Mouse (Mus musculus): ENCODE measurements around the gene Napepld. TPM values are rescaled to one million over a fixed set of nuclear protein-coding genes. Genes with fewer than 3 reads are reported as not detected.

Napepld gene
- polyA plus RNA-seq, 1 experiment from 2014 or later = 8.8 TPM

GRCm38 (mm10) chr5:21680029-21680428 is 21.2 kb downstream of the Napepld start:
- peaks cover under 1% of the 10 kb centered on the region; the same call in 1 of the 2 replicates for H3K36me3 ChIP-seq (ENCODE audit: control insufficient read depth, insufficient read depth, low read length)
- no peak for DNase-seq (ENCODE audit: low spot score)

GRCm38 (mm10) chr5:21678363-21678762 is 22.8 kb downstream of the Napepld start:
- Histone ChIP-seq H3K4me2 (ENCODE audit: low read depth) (no peak overlapping the region), H3K9ac (ENCODE audit: low read length) (no peak overlapping the region), H3K9me3 (ENCODE audit: control insufficient read depth, low read length) (no peaks in the 10 kb centered on the region), H3K27me3 (ENCODE audit: control insufficient read depth, insufficient read depth, low read length) (no peaks in the 10 kb centered on the region), H3K4me3 (ENCODE audit: low read depth, low read length) (no peak overlapping the region), H3K36me3 (ENCODE audit: control insufficient read depth, insufficient read depth, low read length) (peaks cover 2% of the 10 kb centered on the region; the same call in 1 of the 2 replicates), H3K4me1 (ENCODE audit: control insufficient read depth, insufficient read depth, low read length) (peaks cover 2% of the 10 kb centered on the region; the same call in 1 of the 2 replicates), H3K27ac (ENCODE audit: low read depth, low read length) (no peak overlapping the region)
- ATAC-seq (ENCODE audit: insufficient read depth, low FRiP score, low TSS enrichment) (no peak), DNase-seq (ENCODE audit: low spot score) (no peak)
- 96% methylated on average over 9 of the region's 9 CpGs for WGBS

More at GRCm38 (mm10) chr5:21680029-21680428, 21.2 kb downstream of the Napepld start:
- Histone ChIP-seq H3K4me1 (ENCODE audit: control insufficient read depth, insufficient read depth, low read length) (no peaks in the 10 kb centered on the region), H3K4me3 (ENCODE audit: low read depth, low read length) (no peak overlapping the region), H3K9me3 (ENCODE audit: control insufficient read depth, low read length) (no peaks in the 10 kb centered on the region), H3K27ac (ENCODE audit: low read depth, low read length) (no peak overlapping the region), H3K27me3 (ENCODE audit: control insufficient read depth, insufficient read depth, low read length) (no peaks in the 10 kb centered on the region), H3K9ac (ENCODE audit: low read length) (no peak overlapping the region), H3K4me2 (ENCODE audit: low read depth) (no peak overlapping the region)
- WGBS = 81% methylated on average over 4 of the region's 4 CpGs
- no peak for ATAC-seq (ENCODE audit: insufficient read depth, low FRiP score, low TSS enrichment)

- no peak overlapping the region for H3K27ac ChIP-seq (ENCODE audit: low read depth, low read length)
- WGBS = 92% methylated on average over 6 of the region's 6 CpGs
- peaks cover 5% of the 10 kb centered on the region; the same call in 1 of the 2 replicates for H3K4me1 ChIP-seq (ENCODE audit: control insufficient read depth, insufficient read depth, low read length)
- ATAC-seq (ENCODE audit: insufficient read depth, low FRiP score, low TSS enrichment) = no peak
- no peak overlapping the region for H3K9ac ChIP-seq (ENCODE audit: low read length)
- H3K4me3 ChIP-seq (ENCODE audit: low read depth, low read length) = no peak overlapping the region
- H3K9me3 ChIP-seq (ENCODE audit: control insufficient read depth, low read length) = no peaks in the 10 kb centered on the region
- H3K36me3 ChIP-seq (ENCODE audit: control insufficient read depth, insufficient read depth, low read length) = peaks cover 2% of the 10 kb centered on the region; the same call in 1 of the 2 replicates
- no peak overlapping the region for H3K4me2 ChIP-seq (ENCODE audit: low read depth)
- DNase-seq (ENCODE audit: low spot score) = no peak
- no peaks in the 10 kb centered on the region for H3K27me3 ChIP-seq (ENCODE audit: control insufficient read depth, insufficient read depth, low read length)
These were observed 23.3 kb downstream of the Napepld start for GRCm38 (mm10) chr5:21677939-21678338.

GRCm38 (mm10) chr5:21675494-21675893 is 25.7 kb downstream of the Napepld start:
- WGBS = 95% methylated on average over 23 of the region's 23 CpGs
- H3K4me2 ChIP-seq (ENCODE audit: low read depth) = no peak overlapping the region
- ATAC-seq (ENCODE audit: insufficient read depth, low FRiP score, low TSS enrichment) = no peak
- H3K27me3 ChIP-seq (ENCODE audit: control insufficient read depth, insufficient read depth, low read length) = no peaks in the 10 kb centered on the region
- no peak for DNase-seq (ENCODE audit: low spot score)
- no peak overlapping the region for H3K9ac ChIP-seq (ENCODE audit: low read length)
- no peak overlapping the region for H3K27ac ChIP-seq (ENCODE audit: low read depth, low read length)
- H3K36me3 ChIP-seq (ENCODE audit: control insufficient read depth, insufficient read depth, low read length) = peaks cover 2% of the 10 kb centered on the region; the same call in 1 of the 2 replicates
- H3K9me3 ChIP-seq (ENCODE audit: control insufficient read depth, low read length) = no peaks in the 10 kb centered on the region
- H3K4me1 ChIP-seq (ENCODE audit: control insufficient read depth, insufficient read depth, low read length) = peaks cover 5% of the 10 kb centered on the region; the same call in 1 of the 2 replicates
- no peak overlapping the region for H3K4me3 ChIP-seq (ENCODE audit: low read depth, low read length)

GRCm38 (mm10) chr5:21675019-21675418 is 26.2 kb downstream of the Napepld start:
- H3K36me3 ChIP-seq (ENCODE audit: control insufficient read depth, insufficient read depth, low read length) = peaks cover 2% of the 10 kb centered on the region; the same call in 1 of the 2 replicates
- no peak overlapping the region for H3K4me2 ChIP-seq (ENCODE audit: low read depth)
- H3K9ac ChIP-seq (ENCODE audit: low read length) = no peak overlapping the region
- ATAC-seq (ENCODE audit: insufficient read depth, low FRiP score, low TSS enrichment) = no peak
- DNase-seq (ENCODE audit: low spot score) = no peak
- H3K27ac ChIP-seq (ENCODE audit: low read depth, low read length) = no peak overlapping the region
- H3K9me3 ChIP-seq (ENCODE audit: control insufficient read depth, low read length) = no peaks in the 10 kb centered on the region
- H3K27me3 ChIP-seq (ENCODE audit: control insufficient read depth, insufficient read depth, low read length) = no peaks in the 10 kb centered on the region
- WGBS = 79% methylated on average over 12 of the region's 12 CpGs
- H3K4me1 ChIP-seq (ENCODE audit: control insufficient read depth, insufficient read depth, low read length) = peaks cover 5% of the 10 kb centered on the region; the same call in 1 of the 2 replicates
- no peak overlapping the region for H3K4me3 ChIP-seq (ENCODE audit: low read depth, low read length)

- Histone ChIP-seq H3K9ac (ENCODE audit: low read length) (no peak overlapping the region), H3K27ac (ENCODE audit: low read depth, low read length) (no peak overlapping the region), H3K4me3 (ENCODE audit: low read depth, low read length) (no peak overlapping the region), H3K9me3 (ENCODE audit: control insufficient read depth, low read length) (no peaks in the 10 kb centered on the region), H3K4me2 (ENCODE audit: low read depth) (no peak overlapping the region), H3K27me3 (ENCODE audit: control insufficient read depth, insufficient read depth, low read length) (no peaks in the 10 kb centered on the region), H3K4me1 (ENCODE audit: control insufficient read depth, insufficient read depth, low read length) (peaks cover 5% of the 10 kb centered on the region; the same call in 1 of the 2 replicates), H3K36me3 (ENCODE audit: control insufficient read depth, insufficient read depth, low read length) (peaks cover 2% of the 10 kb centered on the region; the same call in 1 of the 2 replicates)
- 88% methylated on average over 9 of the region's 9 CpGs for WGBS
- no peak for ATAC-seq (ENCODE audit: insufficient read depth, low FRiP score, low TSS enrichment)
- DNase-seq (ENCODE audit: low spot score) = no peak
These were observed 27.5 kb downstream of the Napepld start for GRCm38 (mm10) chr5:21673742-21674141.

GRCm38 (mm10) chr5:21672812-21673635 is 28.2 kb downstream of the Napepld start:
- H3K4me2 ChIP-seq (ENCODE audit: low read depth) = 0 out of 2 replicates have a peak overlapping the region, but pooled peaks have one; percentile 9
- WGBS = 56% methylated on average over 23 of the region's 23 CpGs
- DNase-seq (ENCODE audit: low spot score) = peak; percentile 43

GRCm38 (mm10) chr5:21669307-21669706 is 31.9 kb downstream of the Napepld start:
- H3K4me1 ChIP-seq (ENCODE audit: control insufficient read depth, insufficient read depth, low read length) = peaks cover 7% of the 10 kb centered on the region; the same call in 1 of the 2 replicates
- 80% methylated on average over 2 of the region's 2 CpGs for WGBS
- H3K27ac ChIP-seq (ENCODE audit: low read depth, low read length) = no peak overlapping the region

More at GRCm38 (mm10) chr5:21672812-21673635, 28.2 kb downstream of the Napepld start:
- no peak overlapping the region for H3K9ac ChIP-seq (ENCODE audit: low read length)
- H3K27me3 ChIP-seq (ENCODE audit: control insufficient read depth, insufficient read depth, low read length) = no peaks in the 10 kb centered on the region
- no peaks in the 10 kb centered on the region for H3K9me3 ChIP-seq (ENCODE audit: control insufficient read depth, low read length)
- ATAC-seq (ENCODE audit: insufficient read depth, low FRiP score, low TSS enrichment) = 0 out of 2 replicates have a peak, but pooled peaks have one; percentile 38
- H3K4me3 ChIP-seq (ENCODE audit: low read depth, low read length) = no peak overlapping the region
- 0 out of 2 replicates have a peak overlapping the region, but pooled peaks have one; percentile 27 for H3K27ac ChIP-seq (ENCODE audit: low read depth, low read length)
- H3K4me1 ChIP-seq (ENCODE audit: control insufficient read depth, insufficient read depth, low read length) = peaks cover 5% of the 10 kb centered on the region; the same call in 1 of the 2 replicates
- H3K36me3 ChIP-seq (ENCODE audit: control insufficient read depth, insufficient read depth, low read length) = peaks cover 2% of the 10 kb centered on the region; the same call in 1 of the 2 replicates

More at GRCm38 (mm10) chr5:21669307-21669706, 31.9 kb downstream of the Napepld start:
- no peak overlapping the region for H3K9ac ChIP-seq (ENCODE audit: low read length)
- ATAC-seq (ENCODE audit: insufficient read depth, low FRiP score, low TSS enrichment) = no peak
- no peak for DNase-seq (ENCODE audit: low spot score)
- no peak overlapping the region for H3K4me2 ChIP-seq (ENCODE audit: low read depth)
- H3K27me3 ChIP-seq (ENCODE audit: control insufficient read depth, insufficient read depth, low read length) = no peaks in the 10 kb centered on the region
- H3K36me3 ChIP-seq (ENCODE audit: control insufficient read depth, insufficient read depth, low read length) = no peaks in the 10 kb centered on the region; the same call in 1 of the 2 replicates
- no peak overlapping the region for H3K4me3 ChIP-seq (ENCODE audit: low read depth, low read length)
- no peaks in the 10 kb centered on the region for H3K9me3 ChIP-seq (ENCODE audit: control insufficient read depth, low read length)
